Mouse (Mus musculus): ENCODE results near the gene Ipo13.

Gene Ipo13

GRCm38 (mm10) chr4:117845316-117845715, 69.5 kb downstream of the Ipo13 start:
- DNase-seq (ENCODE audit: low read depth, low spot score): no peak

Measured in forelimb bud, embryonic 11.5 days (tissue).